Mouse (Mus musculus) heart, postnatal 0 days (tissue): ENCODE results near the gene Rln3. TPM values are rescaled to one million over a fixed set of nuclear protein-coding genes. Genes with fewer than 3 reads are reported as not detected.

Experiments
- ATAC-seq: fragments of 200-750 bp; cut with Nextera tagmentation; 2 replicates; pipeline ENCODE4 v1.8.0; 2017; ENCODE audit warnings: low read depth, moderate number of reproducible peaks, moderate library complexity; ENCODE audit not compliant: insufficient read depth
- DNase-seq: peaks from one replicate; pipeline ENCODE4 v3.0.0-alpha.2; 2016; ENCODE audit warnings: low spot score
- H3K27ac ChIP-seq: fragments of 300-500 bp; sonication (generic); 2 replicates; pipeline ENCODE4 v1.5.1; 2014; ENCODE audit warnings: low read depth, mild to moderate bottlenecking
- H3K27me3 ChIP-seq: fragments of 300-500 bp; sonication (generic); 2 replicates; pipeline ENCODE4 v1.6.1; 2014; ENCODE audit warnings: low read length, mixed read lengths; ENCODE audit not compliant: control insufficient read depth, insufficient read depth
- H3K36me3 ChIP-seq: fragments of 300-500 bp; sonication (generic); replicated peaks from 2 replicates; pipeline ENCODE4 v1.6.1; 2014; ENCODE audit warnings: low read length, mixed read lengths; ENCODE audit not compliant: control insufficient read depth, insufficient read depth
- H3K4me1 ChIP-seq: fragments of 300-500 bp; sonication (generic); 2 replicates; pipeline ENCODE4 v1.6.1; 2014; ENCODE audit warnings: antibody characterized with exemption; ENCODE audit not compliant: control insufficient read depth, insufficient read depth
- H3K4me2 ChIP-seq: fragments of 300-500 bp; sonication (generic); 2 replicates; pipeline ENCODE4 v1.6.1; 2014; ENCODE audit warnings: low read depth, mild to moderate bottlenecking, low read length, moderate library complexity
- H3K4me3 ChIP-seq: fragments of 300-500 bp; sonication (generic); 2 replicates; pipeline ENCODE4 v1.5.1; 2014; ENCODE audit warnings: low read depth, low read length
- H3K9ac ChIP-seq: fragments of 300-500 bp; sonication (generic); replicated peaks from 2 replicates; pipeline ENCODE4 v1.6.1; 2014; ENCODE audit warnings: low read depth, low read length, mixed read lengths
- H3K9me3 ChIP-seq: fragments of 300-500 bp; sonication (generic); replicated peaks from 2 replicates; pipeline ENCODE4 v1.6.1; 2016; ENCODE audit warnings: low read length; ENCODE audit not compliant: control insufficient read depth
- CTCF ChIP-seq: IDR thresholded peaks from 2 replicates; pipeline ENCODE4 v1.5.1; 2016; ENCODE audit warnings: antibody characterized with exemption, control low read depth, low read depth
- EP300 ChIP-seq: IDR thresholded peaks from 2 replicates; pipeline ENCODE4 v1.6.1; 2016; ENCODE audit warnings: antibody characterized with exemption, low read depth
- WGBS: fragments of 180-500 bp; shearing (Covaris S2); extraction: QIAGEN DNeasy Blood & Tissue Kit; methylation state at CpG from one replicate; pipeline ENCODE4 v1.1.7; 2014; 5-methylcytosine and 5-hydroxymethylcytosine counted together
- polyA plus RNA-seq: library from polyadenylated mRNA; unstranded; fragments of >200 nt; fragmentation: Nextera tagmentation; extraction: Ambion mirVana; gene quantifications from 2 replicates; pipeline ENCODE4 v1.2.1, GENCODE M21; 2015
- total RNA-seq: library from RNA; depleted of rRNA; stranded (reverse); fragments of >200 nt; gene quantifications from 2 replicates; pipeline ENCODE4 v1.2.3, GENCODE M21; 2014; ENCODE audit warnings: low replicate concordance; rRNA removed

The Rln3 gene
- not detected in 2 replicates for total RNA-seq
- polyA plus RNA-seq, result not detected in 2 replicates

DNA sequence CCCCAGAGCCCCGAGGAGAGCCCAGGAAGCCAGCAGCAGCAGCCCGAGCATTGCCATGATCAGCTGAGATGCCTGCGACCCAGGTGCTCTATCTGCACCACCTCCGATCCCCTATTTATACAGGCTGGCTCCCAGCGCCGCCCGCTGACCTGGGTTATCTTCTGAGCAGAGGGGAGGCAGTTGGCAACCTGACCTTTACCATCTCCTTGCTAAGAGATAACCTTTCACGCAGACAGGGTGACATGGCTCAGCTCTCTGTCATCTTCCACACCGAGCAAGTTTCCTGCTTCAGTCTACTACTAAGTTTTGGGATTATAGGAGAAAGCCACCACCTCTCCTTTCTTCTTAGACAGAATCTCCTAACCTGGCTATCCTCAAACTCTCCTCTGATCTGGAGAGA, at the start of gene Rln3:
Rln3 (minus strand) TSS at position 101 of the 400 bp plus-strand sequence.
- no peaks in the 10 kb centered on the region for H3K9me3 ChIP-seq
- ATAC-seq, result no peak
- H3K4me1 ChIP-seq, result no peaks in the 10 kb centered on the region
- TF ChIP-seq EP300, result no peak
- no peak for TF ChIP-seq CTCF
- DNase-seq, result no peak
- no peak within 1 kb of the TSS for H3K9ac ChIP-seq
- no peaks in the 10 kb centered on the region for H3K36me3 ChIP-seq
- H3K4me3 ChIP-seq, result no peak within 1 kb of the TSS
- WGBS, result 12% methylated on average over 9 of the region's 9 CpGs
- peak within 1 kb of the TSS; percentile 5; the same call in 1 of the 2 replicates for H3K4me2 ChIP-seq
- peaks cover 28% of the 10 kb centered on the region for H3K27me3 ChIP-seq
- H3K27ac ChIP-seq, result no peak within 1 kb of the TSS

DNA sequence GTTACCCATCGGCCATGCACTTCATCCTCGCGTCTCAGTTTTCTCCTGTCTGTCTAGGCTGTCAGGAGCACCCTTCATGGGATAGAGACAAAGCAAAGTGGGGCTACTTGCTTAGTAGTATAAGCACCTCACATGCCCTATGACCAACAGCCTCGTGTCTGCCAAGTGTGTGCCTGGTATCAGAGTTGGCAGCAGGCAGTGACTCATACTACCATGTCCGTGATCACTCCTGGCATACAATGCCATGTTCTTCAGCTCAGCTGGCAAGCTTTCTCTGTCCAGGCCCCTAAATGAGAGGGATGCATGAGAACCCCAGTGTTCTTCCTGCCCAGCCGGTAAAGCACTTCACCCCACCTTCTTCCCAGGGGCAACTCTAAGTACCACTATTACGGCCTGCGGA, 45.8 kb upstream of the Rln3 start:
- Histone ChIP-seq H3K4me1 (no peaks in the 10 kb centered on the region), H3K27me3 (no peaks in the 10 kb centered on the region), H3K27ac (no peak overlapping the region), H3K9ac (no peak overlapping the region), H3K4me3 (no peak overlapping the region), H3K4me2 (no peak overlapping the region), H3K36me3 (peaks cover 66% of the 10 kb centered on the region), H3K9me3 (no peaks in the 10 kb centered on the region)
- TF ChIP-seq CTCF (no peak), EP300 (no peak)
- no peak for DNase-seq
- no peak; the same call in 1 of the 2 replicates for ATAC-seq
- WGBS, result 80% methylated on average over 8 of the region's 8 CpGs

GRCm38 (mm10) chr8:84089277-84089676, 44.5 kb upstream of the Rln3 start:
- no peak overlapping the region for H3K4me2 ChIP-seq
- H3K27ac ChIP-seq, result no peak overlapping the region
- TF ChIP-seq EP300 (no peak), CTCF (no peak)
- WGBS, result 84% methylated on average over 9 of the region's 9 CpGs
- no peaks in the 10 kb centered on the region for H3K4me1 ChIP-seq
- peaks cover 64% of the 10 kb centered on the region for H3K36me3 ChIP-seq
- no peak overlapping the region for H3K9ac ChIP-seq
- no peak overlapping the region for H3K4me3 ChIP-seq
- DNase-seq, result no peak
- no peaks in the 10 kb centered on the region for H3K9me3 ChIP-seq
- ATAC-seq, result no peak
- H3K27me3 ChIP-seq, result no peaks in the 10 kb centered on the region

DNA sequence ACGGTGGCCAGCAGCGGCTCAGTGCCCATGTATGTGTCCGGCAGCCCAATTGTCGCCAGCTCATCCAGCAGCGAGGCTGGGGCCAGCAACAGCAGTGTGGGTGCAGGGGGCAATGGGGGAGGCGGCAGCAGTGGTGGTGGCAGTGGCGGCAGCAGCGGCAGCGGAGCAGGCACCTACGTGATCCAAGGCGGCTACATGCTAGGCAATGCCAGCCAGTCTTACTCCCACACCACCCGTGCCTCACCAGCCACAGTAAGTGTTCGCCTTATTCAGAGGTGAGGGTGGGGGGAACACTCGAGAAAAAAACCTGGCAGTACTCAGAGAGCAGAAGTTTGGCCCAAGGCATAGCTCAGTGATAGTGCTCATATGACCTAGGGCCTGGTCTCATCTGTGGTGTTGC, 43.0 kb upstream of the Rln3 start:
- no peaks in the 10 kb centered on the region for H3K9me3 ChIP-seq
- no peak overlapping the region for H3K4me3 ChIP-seq
- DNase-seq, result no peak
- 95% methylated on average over 14 of the region's 14 CpGs for WGBS
- no peak overlapping the region for H3K9ac ChIP-seq
- no peak for ATAC-seq
- no peak overlapping the region for H3K4me2 ChIP-seq
- no peaks in the 10 kb centered on the region for H3K4me1 ChIP-seq
- peaks cover 66% of the 10 kb centered on the region for H3K36me3 ChIP-seq
- H3K27ac ChIP-seq, result no peak overlapping the region
- H3K27me3 ChIP-seq, result no peaks in the 10 kb centered on the region
- TF ChIP-seq EP300 (no peak), CTCF (no peak)

DNA sequence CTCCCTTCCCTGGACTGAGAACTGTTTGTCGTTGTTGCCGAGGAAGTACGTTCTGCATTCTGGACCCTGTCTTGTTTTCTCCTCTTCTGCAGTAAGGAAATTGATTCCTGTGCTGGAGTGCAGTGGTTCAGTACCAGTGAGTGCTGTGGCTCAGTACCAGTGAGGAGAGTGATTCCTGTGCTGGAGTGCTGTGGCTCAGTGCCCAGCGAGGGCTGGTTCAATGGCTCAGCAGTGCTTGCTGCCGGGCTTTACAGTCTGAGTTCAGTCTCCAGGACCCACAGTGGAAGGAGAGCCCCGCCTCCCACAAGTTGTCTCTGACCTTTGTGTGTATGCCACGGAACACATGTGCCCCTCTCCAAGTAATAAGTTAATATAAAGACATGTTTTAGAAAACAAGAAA, 42.4 kb upstream of the Rln3 start:
- no peak overlapping the region for H3K27ac ChIP-seq
- no peak overlapping the region for H3K4me3 ChIP-seq
- no peak overlapping the region for H3K9ac ChIP-seq
- H3K9me3 ChIP-seq, result no peaks in the 10 kb centered on the region
- TF ChIP-seq CTCF (no peak), EP300 (no peak)
- ATAC-seq (no peak), DNase-seq (no peak)
- 89% methylated on average over 7 of the region's 7 CpGs for WGBS
- H3K27me3 ChIP-seq, result no peaks in the 10 kb centered on the region
- H3K4me1 ChIP-seq, result no peaks in the 10 kb centered on the region
- peaks cover 66% of the 10 kb centered on the region for H3K36me3 ChIP-seq
- H3K4me2 ChIP-seq, result no peak overlapping the region
